Mouse (Mus musculus): ENCODE data around the gene Slc39a11.
"Not testable (repeated sequence)": the region's sequence is repeated elsewhere in the genome, so short reads cannot be mapped to it uniquely, and the experiment has no call there.

The Slc39a11 gene

GRCm38 (mm10) chr11:113667122-113667521 lies 17.2 kb upstream of the Slc39a11 start:
- no peak for DNase-seq (ENCODE audit: low spot score)

GRCm38 (mm10) chr11:113666648-113667047 lies 16.8 kb upstream of the Slc39a11 start:
- no peak for DNase-seq (ENCODE audit: low spot score)

GRCm38 (mm10) chr11:113666205-113666604 lies 16.3 kb upstream of the Slc39a11 start:
- no peak for DNase-seq (ENCODE audit: low spot score)

- DNase-seq (ENCODE audit: low spot score): no peak
These were observed 14.4 kb upstream of the Slc39a11 start for GRCm38 (mm10) chr11:113664279-113664678.

GRCm38 (mm10) chr11:113661835-113662351 lies 12.0 kb upstream of the Slc39a11 start:
- DNase-seq (ENCODE audit: low spot score): no peak

- no peak for DNase-seq (ENCODE audit: low spot score)
These were observed 11.1 kb upstream of the Slc39a11 start for GRCm38 (mm10) chr11:113660940-113661339.

- not testable (repeated sequence) for DNase-seq (ENCODE audit: low spot score)
These were observed 10.3 kb upstream of the Slc39a11 start for GRCm38 (mm10) chr11:113660213-113660612.

GRCm38 (mm10) chr11:113658763-113659162 lies 8.9 kb upstream of the Slc39a11 start:
- DNase-seq (ENCODE audit: low spot score): no peak

GRCm38 (mm10) chr11:113658319-113658718 lies 8.4 kb upstream of the Slc39a11 start:
- no peak for DNase-seq (ENCODE audit: low spot score)

- no peak for DNase-seq (ENCODE audit: low spot score)
These were observed 7.3 kb upstream of the Slc39a11 start for GRCm38 (mm10) chr11:113657221-113657620.

GRCm38 (mm10) chr11:113656511-113656932 lies 6.6 kb upstream of the Slc39a11 start:
- DNase-seq (ENCODE audit: low spot score): no peak

- DNase-seq (ENCODE audit: low spot score): no peak
These were observed 4.8 kb upstream of the Slc39a11 start for GRCm38 (mm10) chr11:113654561-113655270.

GRCm38 (mm10) chr11:113654105-113654504 lies 4.2 kb upstream of the Slc39a11 start:
- no peak for DNase-seq (ENCODE audit: low spot score)

- no peak for DNase-seq (ENCODE audit: low spot score)
These were observed 2.6 kb upstream of the Slc39a11 start for GRCm38 (mm10) chr11:113652516-113652915.

- DNase-seq (ENCODE audit: low spot score): no peak
These were observed 2.0 kb upstream of the Slc39a11 start for GRCm38 (mm10) chr11:113651907-113652273.

GRCm38 (mm10) chr11:113651206-113651906 lies 1.5 kb upstream of the Slc39a11 start:
- DNase-seq (ENCODE audit: low spot score): no peak

GRCm38 (mm10) chr11:113648690-113649352 lies 1.1 kb downstream of the Slc39a11 start, which contains the start of gene Cog1:
Gene Cog1, plus strand, starts transcription at chr11:113649169.
- no peak for DNase-seq (ENCODE audit: low spot score)

GRCm38 (mm10) chr11:113648152-113648551 lies 1.7 kb downstream of the Slc39a11 start:
- peak; percentile 48 for DNase-seq (ENCODE audit: low spot score)

GRCm38 (mm10) chr11:113645181-113645580 lies 4.7 kb downstream of the Slc39a11 start:
- no peak for DNase-seq (ENCODE audit: low spot score)

GRCm38 (mm10) chr11:113638680-113639079 lies 11.2 kb downstream of the Slc39a11 start:
- no peak for DNase-seq (ENCODE audit: low spot score)

GRCm38 (mm10) chr11:113634699-113635121 lies 15.2 kb downstream of the Slc39a11 start:
- DNase-seq (ENCODE audit: low spot score): no peak

GRCm38 (mm10) chr11:113633398-113633797 lies 16.5 kb downstream of the Slc39a11 start:
- DNase-seq (ENCODE audit: low spot score): no peak

GRCm38 (mm10) chr11:113632303-113632702 lies 17.6 kb downstream of the Slc39a11 start:
- DNase-seq (ENCODE audit: low spot score): no peak
